Mouse (Mus musculus) intestine, postnatal 0 days (tissue): Measurements from ENCODE around the gene Cstf3. TPM values are rescaled to one million over a fixed set of nuclear protein-coding genes. Genes with fewer than 3 reads are reported as not detected.

Experiments used
- ATAC-seq: fragments of 200-750 bp; cut with Nextera tagmentation; 2 replicates; pipeline ENCODE4 v1.8.0; 2017; ENCODE audit warnings: mild to moderate bottlenecking, moderate TSS enrichment, moderate library complexity
- H3K27ac ChIP-seq: fragments of 300-500 bp; sonication (generic); 2 replicates; pipeline ENCODE4 v1.5.1; 2014; ENCODE audit warnings: mild to moderate bottlenecking, low read depth, low read length, moderate library complexity
- H3K27me3 ChIP-seq: fragments of 300-500 bp; sonication (generic); replicated peaks from 2 replicates; pipeline ENCODE4 v1.6.1; 2014; ENCODE audit warnings: low read length, mixed read lengths; ENCODE audit not compliant: control insufficient read depth, insufficient read depth
- H3K36me3 ChIP-seq: fragments of 300-500 bp; sonication (generic); 2 replicates; pipeline ENCODE4 v1.6.1; 2014; ENCODE audit warnings: mild to moderate bottlenecking, moderate library complexity; ENCODE audit not compliant: control insufficient read depth, insufficient read depth
- H3K4me1 ChIP-seq: fragments of 300-500 bp; sonication (generic); replicated peaks from 2 replicates; pipeline ENCODE4 v1.6.1; 2014; ENCODE audit warnings: antibody characterized with exemption, low read length, mixed read lengths; ENCODE audit not compliant: control insufficient read depth, insufficient read depth
- H3K4me2 ChIP-seq: fragments of 300-500 bp; sonication (generic); replicated peaks from 2 replicates; pipeline ENCODE4 v1.6.1; 2014; ENCODE audit warnings: low read depth, mild to moderate bottlenecking, moderate library complexity
- H3K4me3 ChIP-seq: fragments of 300-500 bp; sonication (generic); 2 replicates; pipeline ENCODE4 v1.5.1; 2014; ENCODE audit warnings: low read depth, low read length
- H3K9ac ChIP-seq: fragments of 300-500 bp; sonication (generic); 2 replicates; pipeline ENCODE4 v1.6.1; 2014; ENCODE audit warnings: mild to moderate bottlenecking, low read depth, low read length
- H3K9me3 ChIP-seq: fragments of 300-500 bp; sonication (generic); 2 replicates; pipeline ENCODE4 v1.6.1; 2016; ENCODE audit warnings: mixed run types; ENCODE audit not compliant: control insufficient read depth
- CTCF ChIP-seq: sonication (generic); IDR thresholded peaks from 2 replicates; pipeline ENCODE4 v1.5.1; 2016; ENCODE audit warnings: low read depth, mild to moderate bottlenecking, control low read depth, antibody characterized with exemption, moderate library complexity
- WGBS: fragments of 180-500 bp; shearing (Covaris S2); extraction: QIAGEN DNeasy Blood & Tissue Kit; methylation state at CpG from one replicate; pipeline ENCODE4 v1.1.7; 2014; 5-methylcytosine and 5-hydroxymethylcytosine counted together
- polyA plus RNA-seq: library from polyadenylated mRNA; unstranded; fragments of >200 nt; fragmentation: Nextera tagmentation; extraction: Ambion mirVana; gene quantifications from 2 replicates; pipeline ENCODE4 v1.2.1, GENCODE M21; 2015

The Cstf3 gene
- polyA plus RNA-seq, 1 experiment from 2014 or later: 20.5 TPM

- no peak for TF ChIP-seq CTCF
- Histone ChIP-seq H3K4me2 (no peak overlapping the region), H3K36me3 (no peaks in the 10 kb centered on the region; the same call in 1 of the 2 replicates), H3K4me1 (no peaks in the 10 kb centered on the region), H3K9ac (no peak overlapping the region), H3K27me3 (no peaks in the 10 kb centered on the region), H3K9me3 (no peaks in the 10 kb centered on the region), H3K4me3 (no peak overlapping the region), H3K27ac (no peak overlapping the region)
- 60% methylated on average over 4 of the region's 4 CpGs for WGBS
- ATAC-seq: no peak
Measured at GRCm38 (mm10) chr2:104615985-104616711, 25.8 kb downstream of the Cstf3 start.

DNA sequence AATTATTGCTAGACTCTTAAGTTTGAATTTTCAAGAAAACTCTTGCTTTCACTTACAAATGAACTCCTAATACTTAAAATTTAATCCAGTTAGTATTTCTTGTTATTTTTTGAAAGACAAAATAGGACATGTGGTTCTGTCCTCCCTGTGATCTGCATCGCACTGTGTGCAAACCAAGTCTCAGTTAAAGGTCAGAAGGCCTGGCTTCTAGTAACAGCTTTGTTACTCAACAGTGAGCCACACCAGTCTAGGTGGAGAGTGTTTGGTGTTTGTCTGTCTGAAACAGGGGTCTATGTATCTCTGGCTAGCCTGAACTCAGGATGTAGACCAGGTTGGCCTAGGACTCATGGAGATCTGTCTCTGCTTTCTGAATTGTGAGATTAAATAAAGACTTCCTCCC is 68.3 kb downstream of the Cstf3 start:
- no peak for TF ChIP-seq CTCF
- no peak overlapping the region for H3K4me3 ChIP-seq
- H3K36me3 ChIP-seq: peaks cover 49% of the 10 kb centered on the region
- no peak overlapping the region for H3K27ac ChIP-seq
- no peaks in the 10 kb centered on the region for H3K4me1 ChIP-seq
- H3K9me3 ChIP-seq: no peaks in the 10 kb centered on the region
- 92% methylated on average over 1 of the region's 1 CpGs for WGBS
- H3K27me3 ChIP-seq: no peaks in the 10 kb centered on the region
- H3K4me2 ChIP-seq: no peak overlapping the region
- H3K9ac ChIP-seq: no peak overlapping the region
- no peak for ATAC-seq

DNA sequence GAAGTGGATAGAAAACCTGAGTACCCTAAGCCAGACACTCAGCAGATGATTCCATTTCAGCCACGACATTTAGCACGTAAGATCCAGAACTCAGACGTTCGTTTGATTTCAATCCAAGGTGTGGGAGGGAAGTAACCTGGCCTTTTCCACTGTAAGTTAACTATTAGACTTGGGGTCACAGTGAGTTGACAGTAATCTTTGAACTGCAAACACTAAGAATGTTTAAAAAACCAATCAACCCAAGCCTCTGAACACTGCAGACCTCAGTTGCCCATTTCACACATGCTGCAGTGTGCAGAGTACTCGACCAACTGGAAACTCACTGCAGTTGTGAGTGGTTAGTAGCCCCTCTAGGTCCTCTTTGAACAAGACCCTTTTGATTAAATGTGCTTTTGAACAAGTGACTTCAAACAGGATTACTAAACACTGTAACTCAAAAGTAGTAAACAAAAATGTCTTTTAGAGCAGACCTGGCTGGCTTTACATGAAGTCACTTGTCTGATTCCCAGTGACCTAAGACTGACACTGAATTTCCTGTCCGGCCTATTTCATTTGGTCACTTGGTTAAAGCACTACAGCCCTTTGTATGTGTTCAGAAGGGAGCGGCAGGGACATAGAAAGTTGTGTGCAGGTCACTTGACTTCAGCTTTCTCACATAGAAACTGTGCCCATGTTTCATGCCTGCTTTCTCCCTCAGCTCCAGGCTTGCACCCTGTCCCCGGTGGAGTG is 73.2 kb downstream of the Cstf3 start:
- 67% methylated on average over 8 of the region's 8 CpGs for WGBS
- H3K36me3 ChIP-seq: peaks cover 40% of the 10 kb centered on the region
- H3K4me2 ChIP-seq: no peak overlapping the region
- no peaks in the 10 kb centered on the region for H3K4me1 ChIP-seq
- H3K4me3 ChIP-seq: no peak overlapping the region
- no peaks in the 10 kb centered on the region for H3K27me3 ChIP-seq
- H3K9me3 ChIP-seq: no peaks in the 10 kb centered on the region
- H3K9ac ChIP-seq: no peak overlapping the region
- no peak for ATAC-seq
- no peak overlapping the region for H3K27ac ChIP-seq
- TF ChIP-seq CTCF: no peak

DNA sequence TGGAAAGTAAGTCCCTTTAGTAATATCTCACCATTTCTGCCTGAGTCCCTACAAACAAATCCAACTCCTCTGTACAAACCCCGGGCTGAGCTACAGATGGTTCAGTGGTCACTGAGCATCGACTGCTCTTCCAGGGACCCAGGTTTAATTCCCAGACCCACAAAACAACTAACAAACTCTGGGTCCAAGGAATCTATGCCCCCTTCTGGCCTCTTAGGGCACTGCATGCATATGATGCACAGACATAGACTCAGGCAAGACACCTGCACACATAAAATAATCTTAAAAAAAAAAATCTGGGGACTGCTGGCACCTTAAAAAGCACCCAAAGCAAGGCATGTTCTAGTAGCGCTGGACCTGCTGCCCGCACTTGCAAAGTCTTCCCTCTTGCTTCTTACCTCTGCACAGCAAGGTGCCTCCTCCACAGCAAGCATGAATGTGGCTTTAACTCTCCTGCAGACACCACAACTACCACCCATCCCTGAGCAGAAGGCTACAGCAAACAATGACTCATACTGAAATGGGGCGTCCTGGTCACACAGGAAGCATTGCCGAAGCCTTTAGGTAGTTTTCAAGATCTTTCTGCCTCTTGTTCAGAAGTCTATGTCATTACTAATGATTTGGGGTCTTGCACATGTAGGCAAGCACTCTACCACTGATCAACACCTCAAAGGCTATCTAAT is 78.9 kb downstream of the Cstf3 start:
- H3K9me3 ChIP-seq: no peaks in the 10 kb centered on the region
- peak; percentile 45 for TF ChIP-seq CTCF
- H3K27ac ChIP-seq: no peak overlapping the region
- H3K9ac ChIP-seq: no peak overlapping the region
- no peak overlapping the region for H3K4me2 ChIP-seq
- peaks cover 14% of the 10 kb centered on the region; the same call in 1 of the 2 replicates for H3K36me3 ChIP-seq
- H3K4me1 ChIP-seq: no peaks in the 10 kb centered on the region
- WGBS: 70% methylated on average over 6 of the region's 6 CpGs
- H3K4me3 ChIP-seq: no peak overlapping the region
- no peaks in the 10 kb centered on the region for H3K27me3 ChIP-seq
- ATAC-seq: no peak

GRCm38 (mm10) chr2:104671724-104672123 is 81.4 kb downstream of the Cstf3 start:
- ATAC-seq: no peak
- H3K9ac ChIP-seq: no peak overlapping the region
- no peak overlapping the region for H3K4me3 ChIP-seq
- no peak for TF ChIP-seq CTCF
- no peaks in the 10 kb centered on the region for H3K9me3 ChIP-seq
- no peak overlapping the region for H3K4me2 ChIP-seq
- H3K4me1 ChIP-seq: no peaks in the 10 kb centered on the region
- H3K27ac ChIP-seq: no peak overlapping the region
- no peaks in the 10 kb centered on the region for H3K27me3 ChIP-seq
- H3K36me3 ChIP-seq: no peaks in the 10 kb centered on the region

- WGBS: 82% methylated on average over 3 of the region's 3 CpGs
- no peak for TF ChIP-seq CTCF
- Histone ChIP-seq H3K4me2 (no peak overlapping the region), H3K4me1 (no peaks in the 10 kb centered on the region), H3K4me3 (no peak overlapping the region), H3K36me3 (no peaks in the 10 kb centered on the region), H3K27ac (no peak overlapping the region), H3K9ac (no peak overlapping the region), H3K27me3 (no peaks in the 10 kb centered on the region), H3K9me3 (no peaks in the 10 kb centered on the region)
- ATAC-seq: no peak
Measured at GRCm38 (mm10) chr2:104677326-104677725, 87.0 kb downstream of the Cstf3 start.
